Mouse (Mus musculus) frontal cortex, adult 2 months (tissue): ENCODE measurements around the gene Mttp. TPM values are rescaled to one million over a fixed set of nuclear protein-coding genes. Genes with fewer than 3 reads are reported as not detected.

Experiments
- DNase-seq, 2 experiments: peaks; one replicate each; pipeline ENCODE4 v3.0.0; 2022; ENCODE audit warnings: low spot score in 1 of 2; ENCODE audit errors: extremely low spot score in 1 of 2
- polyA plus RNA-seq: library from polyadenylated mRNA; depleted of rRNA; stranded (reverse); fragments of >200 nt; gene quantifications from 2 replicates; pipeline ENCODE4 v1.2.3, GENCODE M21; 2012; rRNA removed

Mttp gene
- polyA plus RNA-seq, 1 experiment: 9.1 TPM

DNA sequence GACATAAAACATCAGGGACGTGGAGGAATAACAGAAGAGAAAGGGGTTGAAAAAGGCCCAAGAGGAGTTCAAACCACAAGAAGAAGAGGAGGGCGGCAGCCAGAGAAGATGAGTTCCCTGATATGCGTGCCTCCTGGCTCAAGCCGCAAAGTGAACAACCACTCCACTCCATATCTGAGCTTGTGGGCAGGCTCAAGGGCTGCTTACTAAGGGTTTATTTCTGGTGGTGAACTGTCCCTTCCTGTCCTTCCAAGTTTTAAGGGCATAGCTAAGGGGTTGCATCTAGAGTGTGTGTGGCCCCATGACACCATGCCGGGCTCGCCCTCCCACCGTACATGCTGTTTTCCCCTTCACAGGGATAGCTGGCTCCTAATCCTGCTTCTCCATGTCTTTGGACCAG is 84.3 kb downstream of the Mttp start:
- DNase-seq: no peak

GRCm38 (mm10) chr3:138058226-138058625 is 86.5 kb downstream of the Mttp start:
- DNase-seq: no peak

- no peak for DNase-seq
Observed at GRCm38 (mm10) chr3:138056976-138057375, 87.8 kb downstream of the Mttp start.

DNA sequence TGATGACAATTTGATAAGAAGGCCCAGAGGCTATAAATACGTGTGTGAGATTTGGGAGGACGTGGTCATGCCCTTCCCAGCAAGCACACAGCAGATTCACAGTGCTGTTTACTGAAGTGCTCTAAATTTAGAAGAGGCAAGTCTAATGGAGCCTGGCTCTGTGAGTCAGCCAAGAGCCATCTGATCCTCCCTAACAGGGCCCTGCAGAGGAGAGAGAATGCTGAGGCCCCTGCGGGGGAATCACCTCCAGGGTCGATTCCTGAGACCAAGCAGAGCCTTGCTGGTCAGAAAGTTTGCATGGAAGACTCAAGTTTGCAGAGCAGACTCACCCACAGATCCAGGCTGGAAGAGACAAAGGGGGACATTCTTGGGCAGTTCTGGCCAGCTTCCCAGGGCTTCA is 90.8 kb downstream of the Mttp start:
- DNase-seq: no peak

DNA sequence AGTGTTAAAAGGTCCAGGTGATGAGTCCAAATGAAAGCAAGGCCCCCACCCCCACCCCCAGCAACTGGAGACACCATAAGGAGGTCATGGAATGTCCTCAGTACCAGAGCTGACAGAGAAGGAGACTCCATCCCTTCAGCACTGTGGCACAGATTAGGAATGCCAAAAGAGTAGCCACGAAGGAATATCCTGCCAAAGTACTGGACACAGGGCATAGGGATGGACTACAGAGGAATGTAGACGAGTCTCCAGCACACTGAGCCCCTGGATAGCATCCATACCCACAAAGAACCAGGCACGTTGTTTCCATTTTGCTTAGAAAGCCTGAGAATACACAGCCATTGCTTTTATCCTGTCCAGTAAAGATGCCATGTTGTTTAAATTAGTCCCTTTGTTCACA is 93.3 kb downstream of the Mttp start:
- no peak for DNase-seq

DNA sequence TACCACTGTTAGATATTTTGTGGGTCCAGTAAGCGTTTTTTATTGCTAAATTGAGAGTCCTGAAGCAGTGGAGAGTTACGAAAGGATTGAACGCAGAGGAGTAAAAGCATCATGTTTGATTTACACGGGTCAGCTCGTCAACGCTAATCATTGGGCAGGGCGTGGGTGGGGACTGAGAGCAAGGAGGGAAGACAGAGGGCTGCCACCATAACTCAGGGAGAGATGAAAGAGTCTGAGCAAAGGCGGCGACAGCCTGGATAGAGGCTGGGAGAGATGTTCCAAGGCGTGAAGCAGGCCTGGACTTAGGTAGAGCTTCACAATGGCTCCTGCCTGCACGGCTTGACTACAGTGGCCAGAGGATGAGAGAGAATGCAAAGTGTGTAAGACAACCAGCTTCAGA is 94.0 kb downstream of the Mttp start:
- no peak for DNase-seq

DNA sequence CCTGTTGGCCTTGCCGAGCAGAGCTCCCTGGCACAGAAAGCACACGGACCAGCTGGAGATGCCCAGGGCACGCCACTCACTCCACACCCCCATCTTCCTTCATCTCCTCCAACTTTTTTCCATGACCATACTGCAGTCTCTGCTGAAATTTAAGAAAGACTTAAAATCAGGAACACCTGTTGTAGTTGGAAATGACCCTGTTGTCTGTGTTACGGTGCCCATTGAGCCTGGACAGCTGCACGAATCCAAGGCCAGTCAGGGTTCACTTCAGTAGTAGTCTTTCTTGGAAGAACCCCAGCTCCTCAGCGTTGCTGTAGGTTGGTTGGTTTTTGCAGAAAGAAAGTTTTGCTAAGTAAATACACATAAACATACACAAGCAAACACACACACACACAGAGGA is 95.2 kb downstream of the Mttp start:
- no peak for DNase-seq

- DNase-seq: no peak
Observed at GRCm38 (mm10) chr3:138043316-138043715, 101.5 kb downstream of the Mttp start.

DNA sequence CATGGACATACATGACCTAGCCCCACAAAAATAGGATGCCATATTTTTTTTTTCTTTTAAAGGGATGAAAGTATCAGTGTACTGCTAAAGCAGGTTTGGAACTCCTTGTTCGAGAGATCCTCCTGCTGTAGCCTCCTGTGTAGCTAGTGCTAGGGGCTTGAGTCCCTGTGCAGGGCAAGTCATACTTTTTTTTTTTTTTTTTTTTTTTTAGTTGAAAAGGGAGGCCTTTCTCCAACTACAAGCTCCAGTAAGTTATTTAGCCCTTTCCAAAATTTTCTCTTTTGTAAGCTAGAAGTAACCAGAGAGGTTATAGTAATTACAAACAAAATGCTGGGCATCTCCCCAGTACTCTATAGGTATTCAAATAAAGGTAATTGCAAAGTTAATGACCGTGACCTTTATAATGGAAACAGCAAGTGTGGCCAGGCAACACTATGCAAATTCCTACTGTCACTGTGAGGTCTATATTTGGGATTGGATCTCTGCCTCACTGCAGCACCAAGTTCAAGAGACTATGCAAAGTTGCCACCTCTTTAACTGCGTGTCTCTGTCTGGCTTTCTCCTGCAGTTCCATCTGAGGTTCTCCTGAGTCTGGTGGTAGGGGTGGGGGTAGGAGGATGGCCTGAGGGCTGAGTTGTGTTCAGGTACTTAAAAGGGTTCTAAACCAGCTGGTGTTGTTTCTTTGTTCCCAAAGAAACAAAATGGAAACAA is 103.0 kb downstream of the Mttp start:
- no peak for DNase-seq

GRCm38 (mm10) chr3:138040938-138041337 is 103.8 kb downstream of the Mttp start:
- no peak for DNase-seq

Other genes with a start within 250 kb of the Mttp start
- gene Lamtor3, start 226.5 kb downstream of the Mttp start, polyA plus RNA-seq: 95.0 and 98.0 TPM in 2 replicates
- gene Dapp1, start 163.4 kb downstream of the Mttp start, polyA plus RNA-seq: 5.4 and 6.4 TPM in 2 replicates
- 1.3 and 1.6 TPM in 2 replicates for gene 1110002E22Rik, start 79.9 kb downstream of the Mttp start, polyA plus RNA-seq
- gene Gm5105, start 77.6 kb downstream of the Mttp start, polyA plus RNA-seq: 0.25 and 0.66 TPM in 2 replicates
- gene Trmt10a, start 1.5 kb downstream of the Mttp start, polyA plus RNA-seq: 9.0 TPM in 2 replicates
- gene 4930579F01Rik, start 48.9 kb upstream of the Mttp start, polyA plus RNA-seq: not detected in 2 replicates
- gene Adh7, start 72.8 kb upstream of the Mttp start, polyA plus RNA-seq: 0.02 TPM in 1 of 2 replicates, not detected in the other
- 1.6 and 1.8 TPM in 2 replicates for gene Adh1, start 116.0 kb upstream of the Mttp start, polyA plus RNA-seq
- not detected in 2 replicates for gene Adh6a, start 168.3 kb upstream of the Mttp start, polyA plus RNA-seq
- gene Adh6b, start 196.8 kb upstream of the Mttp start, polyA plus RNA-seq: not detected in 2 replicates